Mouse (Mus musculus) G1E (cell line): Measurements from ENCODE around the gene Ehd4.

Experiments
- CTCF ChIP-seq: IDR thresholded peaks from 2 replicates; pipeline ENCODE4 v1.5.1; 2012; ENCODE audit warnings: low read depth, low read length, inconsistent platforms, mixed read lengths
- GATA1 ChIP-seq: IDR thresholded peaks from 2 replicates; pipeline ENCODE4 v1.6.1; 2012; ENCODE audit warnings: borderline replicate concordance, low read length, inconsistent platforms, mixed read lengths
- GATA2 ChIP-seq: IDR thresholded peaks from 2 replicates; pipeline ENCODE4 v1.6.1; 2012; ENCODE audit warnings: low read depth, low read length, inconsistent platforms, borderline replicate concordance
- POLR2AphosphoS5 ChIP-seq: IDR thresholded peaks from 2 replicates; pipeline ENCODE4 v1.6.1; 2012; ENCODE audit warnings: low read depth, low read length, inconsistent platforms; ENCODE audit not compliant: insufficient replicate concordance
- TAL1 ChIP-seq: conservative IDR thresholded peaks from 2 replicates; pipeline ENCODE4 v1.6.1; 2012; ENCODE audit warnings: low read depth, low read length, inconsistent platforms, mixed read lengths

- TF ChIP-seq CTCF = no peak
- no peak for TF ChIP-seq GATA1
- no peak for TF ChIP-seq TAL1
- TF ChIP-seq POLR2AphosphoS5 = no peak
- TF ChIP-seq GATA2 = no peak
These were observed 3.6 kb upstream of the Ehd4 start for GRCm38 (mm10) chr2:120158016-120158415.
